Mouse (Mus musculus) liver, postnatal 0 days (tissue): ENCODE measurements around the gene Gabra5. TPM values are rescaled to one million over a fixed set of nuclear protein-coding genes. Genes with fewer than 3 reads are reported as not detected.
A peak's percentile ranks its signal among the peaks of the same experiment; 100 is the strongest.

Experiments used
- ATAC-seq: fragments of 200-750 bp; cut with Nextera tagmentation; 2 replicates; pipeline ENCODE4 v1.8.0; 2017; ENCODE audit warnings: mild to moderate bottlenecking, moderate library complexity
- DNase-seq: peaks from one replicate; pipeline ENCODE4 v3.0.0-alpha.2; 2016
- H3K27ac ChIP-seq: fragments of 300-500 bp; sonication (generic); 2 replicates; pipeline ENCODE4 v1.5.1; 2014; ENCODE audit warnings: antibody characterized with exemption, moderate library complexity, mild to moderate bottlenecking, low read depth
- H3K27me3 ChIP-seq: fragments of 300-500 bp; sonication (generic); 2 replicates; pipeline ENCODE4 v1.6.1; 2014; ENCODE audit warnings: low read length, control low read depth, mixed read lengths; ENCODE audit not compliant: insufficient read depth
- H3K36me3 ChIP-seq: fragments of 300-500 bp; sonication (generic); replicated peaks from 2 replicates; pipeline ENCODE4 v1.6.1; 2014; ENCODE audit warnings: mild to moderate bottlenecking, control low read depth, low read length, moderate library complexity, mixed read lengths; ENCODE audit not compliant: insufficient read depth
- H3K4me1 ChIP-seq: fragments of 300-500 bp; sonication (generic); 2 replicates; pipeline ENCODE4 v1.6.1; 2014; ENCODE audit warnings: antibody characterized with exemption, mild to moderate bottlenecking, control low read depth; ENCODE audit not compliant: insufficient read depth
- H3K4me2 ChIP-seq: fragments of 300-500 bp; sonication (generic); 2 replicates; pipeline ENCODE4 v1.6.1; 2014; ENCODE audit warnings: low read depth, mild to moderate bottlenecking, low read length, moderate library complexity, mixed read lengths
- H3K4me3 ChIP-seq: fragments of 300-500 bp; sonication (generic); 2 replicates; pipeline ENCODE4 v1.5.1; 2014; ENCODE audit warnings: low read depth, low read length
- H3K9ac ChIP-seq: fragments of 300-500 bp; sonication (generic); replicated peaks from 2 replicates; pipeline ENCODE4 v1.6.1; 2014; ENCODE audit warnings: mild to moderate bottlenecking, moderate library complexity
- H3K9me3 ChIP-seq: fragments of 300-500 bp; sonication (generic); 2 replicates; pipeline ENCODE4 v1.6.1; 2016; ENCODE audit warnings: mild to moderate bottlenecking, control low read depth, low read length, mixed read lengths
- CTCF ChIP-seq: sonication (generic); IDR thresholded peaks from 2 replicates; pipeline ENCODE4 v1.5.1; 2016; ENCODE audit warnings: antibody characterized with exemption, low read depth
- EP300 ChIP-seq: IDR thresholded peaks from 2 replicates; pipeline ENCODE4 v1.6.1; 2016; ENCODE audit warnings: antibody characterized with exemption, low read depth, mild to moderate bottlenecking
- WGBS: fragments of 180-500 bp; shearing (Covaris S2); extraction: QIAGEN DNeasy Blood & Tissue Kit; methylation state at CpG from one replicate; pipeline ENCODE4 v1.1.7; 2014; ENCODE audit not compliant: insufficient replicate concordance; 5-methylcytosine and 5-hydroxymethylcytosine counted together
- polyA plus RNA-seq: library from polyadenylated mRNA; unstranded; fragments of >200 nt; fragmentation: Nextera tagmentation; extraction: Ambion mirVana; gene quantifications from 2 replicates; pipeline ENCODE4 v1.2.1, GENCODE M21; 2015

Gabra5 gene
- polyA plus RNA-seq, 1 experiment from 2014 or later, result not detected

DNA sequence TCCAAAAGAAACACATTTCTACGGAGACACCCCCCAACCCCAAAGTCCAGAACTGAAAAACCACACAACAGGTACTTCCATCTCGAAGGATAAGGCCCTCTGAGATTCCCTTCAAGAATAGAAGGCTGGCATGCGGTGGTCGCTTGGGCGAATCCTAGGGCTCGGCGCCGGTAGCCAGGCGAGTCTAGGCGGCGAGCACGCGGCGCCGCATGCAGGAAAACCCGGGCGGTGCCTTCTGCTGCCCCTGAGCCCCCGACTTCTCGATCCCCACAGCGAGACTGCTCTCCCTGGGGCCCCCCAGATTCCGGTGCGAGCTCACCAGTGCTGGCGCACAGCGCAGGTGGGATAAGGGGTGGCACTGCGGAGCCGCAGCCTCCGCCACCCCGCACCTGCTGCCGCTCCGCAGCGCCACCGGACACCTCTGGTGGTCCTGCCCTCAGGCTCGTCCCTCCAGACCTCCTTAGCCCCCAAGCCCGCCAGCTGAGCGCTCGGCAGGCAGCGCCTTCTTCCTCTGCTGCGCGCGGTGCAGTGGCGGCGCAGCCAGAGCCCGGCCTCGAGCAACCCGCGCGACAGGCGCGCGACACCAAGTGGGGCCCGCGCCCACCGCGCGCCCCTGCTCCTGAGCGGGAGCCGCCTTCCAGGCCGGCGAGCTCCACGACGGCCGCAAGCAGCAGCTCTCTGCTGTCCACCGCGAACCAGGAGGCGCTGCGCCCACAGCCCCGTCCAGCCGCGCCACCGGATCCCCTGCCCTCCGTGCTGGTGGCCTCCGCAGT, 813 bp downstream of the Gabra5 start:
- H3K4me2 ChIP-seq, result no peak overlapping the region
- H3K9ac ChIP-seq, result no peak overlapping the region
- TF ChIP-seq CTCF, result no peak
- TF ChIP-seq EP300, result no peak
- no peak overlapping the region for H3K27ac ChIP-seq
- H3K4me3 ChIP-seq, result no peak overlapping the region
- no peaks in the 10 kb centered on the region for H3K9me3 ChIP-seq
- H3K36me3 ChIP-seq, result no peaks in the 10 kb centered on the region
- peaks cover 22% of the 10 kb centered on the region for H3K27me3 ChIP-seq
- H3K4me1 ChIP-seq, result no peaks in the 10 kb centered on the region
- ATAC-seq, result no peak
- no peak for DNase-seq
- 10% methylated on average over 44 of the region's 72 CpGs for WGBS

DNA sequence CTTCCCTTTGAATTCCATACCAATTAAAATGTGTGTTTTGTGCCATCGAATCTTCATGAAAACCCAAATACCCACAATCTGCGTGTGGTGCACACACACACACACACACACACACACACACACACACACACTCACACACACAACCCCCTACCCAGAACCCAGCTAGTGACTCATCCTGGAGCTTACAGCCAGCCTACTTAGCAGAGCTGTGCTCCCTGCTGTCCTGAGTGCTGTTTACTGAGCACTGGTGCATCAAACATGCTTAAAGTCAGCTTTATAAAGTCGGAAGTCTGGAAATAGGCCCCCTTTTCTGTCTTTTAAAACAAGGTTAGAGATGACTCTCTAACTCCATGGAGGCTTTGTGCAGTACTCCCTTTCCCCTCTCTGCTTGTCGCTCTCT, 7.0 kb downstream of the Gabra5 start:
- Histone ChIP-seq H3K9ac (no peak overlapping the region), H3K4me2 (no peak overlapping the region), H3K4me3 (no peak overlapping the region), H3K27ac (no peak overlapping the region), H3K36me3 (no peaks in the 10 kb centered on the region), H3K27me3 (no peaks in the 10 kb centered on the region), H3K9me3 (no peaks in the 10 kb centered on the region), H3K4me1 (no peaks in the 10 kb centered on the region)
- TF ChIP-seq EP300 (no peak), CTCF (no peak)
- DNase-seq, result no peak
- WGBS, result 67% methylated on average over 4 of the region's 4 CpGs
- ATAC-seq, result no peak

DNA sequence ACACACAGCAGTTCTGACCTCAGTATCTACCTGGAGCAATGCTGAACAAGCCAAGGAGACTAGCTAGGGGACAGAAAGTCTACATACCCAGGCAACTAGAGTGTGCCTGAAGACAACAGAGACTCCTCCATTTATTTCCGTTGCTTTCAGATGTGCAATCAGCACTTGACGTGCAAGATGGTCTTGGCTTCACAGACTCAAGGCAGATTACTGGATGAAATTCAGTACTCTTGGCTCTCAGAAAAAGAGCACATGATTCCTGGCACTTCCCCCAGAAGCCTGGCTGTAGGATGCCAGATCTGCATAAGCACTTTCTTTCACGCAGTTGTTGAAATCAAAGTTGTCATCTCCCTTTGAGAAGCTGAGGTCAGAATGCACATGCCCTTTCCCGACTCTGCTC, 18.1 kb downstream of the Gabra5 start:
- Histone ChIP-seq H3K27me3 (no peaks in the 10 kb centered on the region), H3K4me1 (no peaks in the 10 kb centered on the region), H3K36me3 (no peaks in the 10 kb centered on the region), H3K27ac (no peak overlapping the region), H3K9ac (no peak overlapping the region), H3K4me3 (no peak overlapping the region), H3K4me2 (no peak overlapping the region), H3K9me3 (no peaks in the 10 kb centered on the region)
- WGBS, result 57% methylated on average over 4 of the region's 4 CpGs
- DNase-seq (no peak), ATAC-seq (no peak)
- TF ChIP-seq EP300 (no peak), CTCF (no peak)

DNA sequence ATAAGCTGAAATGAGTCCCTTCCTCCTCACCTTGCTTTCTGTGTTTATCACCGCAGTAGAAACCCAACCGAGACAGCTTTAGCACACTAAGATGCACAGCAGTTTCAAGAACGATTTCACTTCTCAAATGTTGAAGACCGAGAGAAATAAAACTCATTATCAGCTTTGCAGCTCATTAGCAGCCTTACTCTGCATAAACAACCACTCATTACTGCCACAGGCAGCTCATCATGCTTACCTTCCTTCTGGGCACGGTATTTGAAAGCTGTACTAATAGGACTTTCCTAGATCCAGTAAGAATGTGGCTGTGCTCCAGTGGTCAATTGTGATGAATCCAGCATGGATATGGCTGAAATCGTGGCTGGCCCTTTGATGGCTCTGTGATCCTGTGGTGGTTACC, 23.0 kb downstream of the Gabra5 start:
- no peak overlapping the region for H3K9ac ChIP-seq
- no peak for TF ChIP-seq CTCF
- TF ChIP-seq EP300, result no peak
- H3K4me3 ChIP-seq, result no peak overlapping the region
- H3K36me3 ChIP-seq, result no peaks in the 10 kb centered on the region
- H3K4me2 ChIP-seq, result no peak overlapping the region
- no peak overlapping the region for H3K27ac ChIP-seq
- 70% methylated on average over 6 of the region's 6 CpGs for WGBS
- ATAC-seq, result no peak
- DNase-seq, result no peak
- H3K9me3 ChIP-seq, result no peaks in the 10 kb centered on the region
- H3K27me3 ChIP-seq, result no peaks in the 10 kb centered on the region
- no peaks in the 10 kb centered on the region for H3K4me1 ChIP-seq

DNA sequence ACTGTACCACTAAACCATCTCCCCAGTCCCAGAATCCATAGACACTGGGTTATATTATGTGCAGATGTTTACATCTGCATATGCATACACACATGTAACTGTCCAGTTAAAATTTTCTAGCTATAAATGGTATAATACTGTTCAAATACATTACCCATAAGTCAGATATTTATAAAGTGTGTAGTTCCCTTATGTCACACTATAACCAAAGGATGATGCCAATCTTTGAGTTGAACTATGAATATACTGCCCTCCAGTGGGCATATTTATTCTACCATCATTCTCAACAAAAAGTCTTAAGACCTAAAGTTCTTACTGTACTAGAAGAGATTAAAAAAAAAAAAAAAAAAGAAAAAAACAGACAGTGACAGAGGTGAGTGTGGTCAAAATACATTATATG, 27.0 kb downstream of the Gabra5 start:
- Histone ChIP-seq H3K4me1 (no peaks in the 10 kb centered on the region), H3K36me3 (no peaks in the 10 kb centered on the region), H3K9me3 (no peaks in the 10 kb centered on the region), H3K27me3 (no peaks in the 10 kb centered on the region), H3K9ac (no peak overlapping the region), H3K4me2 (no peak overlapping the region), H3K27ac (no peak overlapping the region), H3K4me3 (no peak overlapping the region)
- DNase-seq, result no peak
- no peak for TF ChIP-seq CTCF
- no peak for TF ChIP-seq EP300
- no peak for ATAC-seq

DNA sequence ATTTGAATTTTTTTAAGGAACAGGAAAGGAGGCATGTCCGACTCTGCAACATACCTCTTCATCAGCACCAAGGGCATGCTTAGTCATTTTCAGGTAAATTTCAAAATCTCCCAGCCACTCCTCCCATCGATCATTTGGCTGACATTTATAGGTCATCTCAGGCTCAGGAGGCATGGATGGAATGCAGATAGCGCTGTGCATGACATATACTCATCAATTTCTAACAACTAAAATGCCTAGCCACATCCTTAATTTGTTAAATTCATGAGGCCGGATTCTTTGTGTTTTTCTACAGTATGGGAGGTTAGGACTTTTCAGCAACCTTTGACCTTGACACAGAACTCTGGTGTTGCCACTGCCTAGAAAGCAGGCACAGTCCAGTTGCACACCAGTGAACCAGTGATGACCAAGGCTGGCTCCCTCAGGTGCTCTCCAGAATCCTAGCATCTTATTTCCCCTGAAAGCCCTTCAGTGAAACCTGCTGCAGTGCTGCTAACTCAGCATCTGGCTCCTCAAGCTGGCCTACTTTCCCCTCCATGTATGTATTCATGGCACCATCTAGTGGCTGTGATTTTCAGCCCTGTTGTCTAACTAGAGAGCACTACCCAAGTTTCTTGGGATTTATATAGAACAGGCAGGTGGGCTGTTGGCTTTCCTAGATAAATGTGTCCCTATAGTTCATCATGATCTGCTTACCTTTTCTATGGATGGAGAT, 35.9 kb downstream of the Gabra5 start:
- Histone ChIP-seq H3K4me3 (no peak overlapping the region), H3K9me3 (no peaks in the 10 kb centered on the region), H3K4me2 (no peak overlapping the region), H3K9ac (no peak overlapping the region), H3K4me1 (no peaks in the 10 kb centered on the region), H3K27ac (no peak overlapping the region), H3K27me3 (no peaks in the 10 kb centered on the region), H3K36me3 (no peaks in the 10 kb centered on the region)
- TF ChIP-seq CTCF (peak; percentile 32), EP300 (no peak)
- 73% methylated on average over 4 of the region's 4 CpGs for WGBS
- DNase-seq, result no peak
- ATAC-seq, result no peak
